Mouse (Mus musculus): ENCODE measurements around the gene Scyl1.

- TF ChIP-seq EP300 (optimal IDR thresholded peaks at IDR 0.05), result no peak
- no peak for TF ChIP-seq CTCF (IDR thresholded peaks at IDR 0.05; ENCODE audit: low read depth)
These were observed 48.3 kb downstream of the Scyl1 start for GRCm38 (mm10) chr19:5722848-5723425.

Measured in stomach, postnatal 0 days (tissue).